Comparison of ENCODE assay signal across 16 mouse cellular contexts in the genomic region with DNA sequence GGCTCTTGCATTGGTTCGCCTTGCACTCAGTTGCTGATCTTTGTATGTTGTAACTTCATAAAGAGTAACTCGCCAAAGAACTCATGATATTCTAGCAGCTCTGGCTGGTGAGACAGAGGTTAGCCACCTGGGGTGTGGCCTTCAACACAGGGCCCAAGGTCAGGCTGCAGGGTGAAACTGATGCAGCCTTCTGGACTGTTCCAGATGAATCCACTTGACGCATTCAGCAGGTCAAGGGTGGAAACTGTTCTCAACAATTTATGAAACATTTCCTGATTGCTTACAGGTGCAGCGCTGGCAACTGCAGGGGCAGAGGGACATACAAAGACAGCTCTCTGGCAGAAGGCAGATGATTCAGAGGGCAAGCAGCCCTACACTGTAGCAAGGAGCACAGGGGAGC. TPM values are rescaled to one million over a fixed set of nuclear protein-coding genes. Genes with fewer than 3 reads are reported as not detected.
DNase-seq lines count a peak whose midpoint lies in the region; ATAC-seq and TF ChIP-seq lines count a peak whose summit lies in the region.
"Had no signal": no experiment of that assay in that cellular context is flagged by ENCODE, and none has a peak within 500 bp of the region (broad histone marks: within the 10 kb centered on the region; RNA-seq: fewer than 3 reads in every experiment).

No protein-coding gene starts in this region.

- peaks cover 60% of the 10 kb centered on the region for H3K36me3 ChIP-seq in hindbrain, embryonic 10.5 days
- H3K36me3 ChIP-seq in hindbrain, postnatal 0 days (ENCODE audit: insufficient read depth, low read length), result peaks cover 16% of the 10 kb centered on the region; the same call in 1 of the 2 replicates
- H3K36me3 ChIP-seq in forebrain, embryonic 11.5 days (ENCODE audit: control insufficient read depth, insufficient read depth, low read length), result peaks cover 3% of the 10 kb centered on the region; the same call in 1 of the 2 replicates
- H3K36me3 ChIP-seq in midbrain, embryonic 13.5 days, result peaks cover 44% of the 10 kb centered on the region

- no peak overlapping the region for H3K4me2 ChIP-seq in hindbrain, postnatal 0 days (ENCODE audit: low read depth, low read length)
- no peak overlapping the region for H3K4me2 ChIP-seq in forebrain, embryonic 11.5 days (ENCODE audit: low read depth, low read length, severe bottlenecking)
- H3K4me2 ChIP-seq in midbrain, embryonic 13.5 days (replicated peaks), result no peak overlapping the region
- H3K4me2 ChIP-seq: limb, embryonic 13.5 days had no signal

- H3K27me3 ChIP-seq in hindbrain, embryonic 10.5 days (ENCODE audit: insufficient read depth, poor library complexity, severe bottlenecking), result no peaks in the 10 kb centered on the region
- no peaks in the 10 kb centered on the region for H3K27me3 ChIP-seq in hindbrain, postnatal 0 days (ENCODE audit: insufficient read depth, low read length)
- no peaks in the 10 kb centered on the region for H3K27me3 ChIP-seq in forebrain, embryonic 11.5 days (ENCODE audit: control insufficient read depth, insufficient read depth, low read length)
- H3K27me3 ChIP-seq in midbrain, embryonic 13.5 days, result no peaks in the 10 kb centered on the region
- H3K27me3 ChIP-seq: limb, embryonic 13.5 days had no signal

- intact Hi-C loops in left cerebral cortex, postnatal 36 days (cut with DNase I), result no loop called here

- H3K9ac ChIP-seq in hindbrain, postnatal 0 days (replicated peaks; ENCODE audit: low read length), result no peak overlapping the region
- no peak overlapping the region for H3K9ac ChIP-seq in forebrain, embryonic 11.5 days (ENCODE audit: low read length)
- no peak overlapping the region for H3K9ac ChIP-seq in midbrain, embryonic 13.5 days (replicated peaks)
- H3K9ac ChIP-seq: limb, embryonic 13.5 days had no signal

- ATAC-seq in hindbrain, postnatal 0 days, result no peak
- no peak for ATAC-seq in forebrain, embryonic 11.5 days (replicated peaks; ENCODE audit: low FRiP score)
- ATAC-seq in midbrain, embryonic 13.5 days, result no peak

- peak overlapping the region; percentile 54 for H3K27ac ChIP-seq in hindbrain, embryonic 10.5 days
- no peak overlapping the region for H3K27ac ChIP-seq in hindbrain, postnatal 0 days
- 0 out of 2 replicates have a peak overlapping the region, but pooled peaks have one; percentile 34 for H3K27ac ChIP-seq in forebrain, embryonic 11.5 days (ENCODE audit: low read depth, low read length)
- peak overlapping the region; percentile 99 for H3K27ac ChIP-seq in midbrain, embryonic 13.5 days
- H3K27ac ChIP-seq: left cerebral cortex, adult 2 months; limb, embryonic 13.5 days had no signal

- TF ChIP-seq CTCF in hindbrain, postnatal 0 days (IDR thresholded peaks at IDR 0.05; ENCODE audit: low read depth), result no peak

- no peaks in the 10 kb centered on the region for H3K9me3 ChIP-seq in hindbrain, embryonic 10.5 days
- no peaks in the 10 kb centered on the region for H3K9me3 ChIP-seq in hindbrain, postnatal 0 days (ENCODE audit: low read length)
- H3K9me3 ChIP-seq in forebrain, embryonic 11.5 days (ENCODE audit: control insufficient read depth, low read length), result no peaks in the 10 kb centered on the region
- H3K9me3 ChIP-seq in midbrain, embryonic 13.5 days, result no peaks in the 10 kb centered on the region

- WGBS in hindbrain, embryonic 10.5 days, result 91% methylated on average over 4 of the region's 4 CpGs
- WGBS in hindbrain, postnatal 0 days, result 95% methylated on average over 4 of the region's 4 CpGs
- 93% methylated on average over 4 of the region's 4 CpGs for WGBS in forebrain, embryonic 11.5 days
- 94% methylated on average over 4 of the region's 4 CpGs for WGBS in midbrain, embryonic 13.5 days

- H3K4me3 ChIP-seq in hindbrain, embryonic 10.5 days, result no peak overlapping the region
- no peak overlapping the region for H3K4me3 ChIP-seq in hindbrain, postnatal 0 days (ENCODE audit: low read length)
- no peak overlapping the region for H3K4me3 ChIP-seq in forebrain, embryonic 11.5 days (ENCODE audit: low read depth, low read length)
- H3K4me3 ChIP-seq in midbrain, embryonic 13.5 days (replicated peaks), result no peak overlapping the region
- H3K4me3 ChIP-seq: left cerebral cortex, adult 2 months; limb, embryonic 13.5 days had no signal

- H3K4me1 ChIP-seq in hindbrain, embryonic 10.5 days (replicated peaks), result peaks cover 70% of the 10 kb centered on the region
- H3K4me1 ChIP-seq in hindbrain, postnatal 0 days (ENCODE audit: insufficient read depth, low read length), result peaks cover 36% of the 10 kb centered on the region
- peaks cover 38% of the 10 kb centered on the region for H3K4me1 ChIP-seq in forebrain, embryonic 11.5 days (replicated peaks; ENCODE audit: control insufficient read depth, insufficient read depth, low read length)
- peaks cover 80% of the 10 kb centered on the region for H3K4me1 ChIP-seq in midbrain, embryonic 13.5 days (replicated peaks)

- no peak for DNase-seq in hindbrain, embryonic 10.5 days (ENCODE audit: low spot score)
- DNase-seq in hindbrain, postnatal 0 days (ENCODE audit: low spot score), result no peak
- DNase-seq in 3T3-L1 (ENCODE audit: low read depth, low spot score), result peak; percentile 18
- no peak for DNase-seq in forebrain, embryonic 11.5 days (ENCODE audit: low spot score)
- DNase-seq in left cerebral cortex, postnatal 36 days (ENCODE audit: low spot score in 2 of 2), result no peak
- no peak for DNase-seq in cerebellum, adult 11 months
- no peak for DNase-seq in testis, postnatal 10 days (ENCODE audit: low spot score)
- DNase-seq: adrenal gland, postnatal 14 days; cerebellum, postnatal 25 days; heart, postnatal 14 days; lung, adult 2 months; retina, postnatal 1 day; spleen, adult 18-20 months had no signal

RNA-seq across cellular contexts. Expression of gene Coro1c, which starts 32.9 kb away (rescaled TPM):
- 248 and 258 TPM in 2 replicates for polyA plus RNA-seq in hindbrain, embryonic 10.5 days (2016; fragmentation: Nextera tagmentation; extraction: Ambion mirVana)
- 151 and 159 TPM in 2 replicates for total RNA-seq in hindbrain, postnatal 0 days (2014; rRNA removed)
- polyA plus RNA-seq in hindbrain, postnatal 0 days (2015; fragmentation: Nextera tagmentation; extraction: Ambion mirVana), result 140 and 149 TPM in 2 replicates
- 231 and 246 TPM in 2 replicates for polyA plus RNA-seq in forebrain, embryonic 11.5 days (2014; fragmentation: Nextera tagmentation; extraction: Ambion mirVana)
- 214 and 215 TPM in 2 replicates for polyA plus RNA-seq in midbrain, embryonic 13.5 days (2015; fragmentation: Nextera tagmentation; extraction: Ambion mirVana)
- total RNA-seq in left cerebral cortex, postnatal 36 days (2021), result 10 to 100 TPM; 73.7 to 87.8 TPM

RNA-seq across cellular contexts. Expression of gene Selplg, which starts 43.2 kb away (rescaled TPM):
- 1.3 and 1.7 TPM in 2 replicates for polyA plus RNA-seq in hindbrain, embryonic 10.5 days (2016; fragmentation: Nextera tagmentation; extraction: Ambion mirVana)
- total RNA-seq in hindbrain, postnatal 0 days (2014; rRNA removed), result 2.8 and 4.1 TPM in 2 replicates
- 1.8 and 2.2 TPM in 2 replicates for polyA plus RNA-seq in hindbrain, postnatal 0 days (2015; fragmentation: Nextera tagmentation; extraction: Ambion mirVana)
- polyA plus RNA-seq in forebrain, embryonic 11.5 days (2014; fragmentation: Nextera tagmentation; extraction: Ambion mirVana), result 0.67 and 1.4 TPM in 2 replicates
- 0.98 and 1.2 TPM in 2 replicates for polyA plus RNA-seq in midbrain, embryonic 13.5 days (2015; fragmentation: Nextera tagmentation; extraction: Ambion mirVana)
- 10 to 100 TPM; 29.3 to 32.2 TPM for total RNA-seq in left cerebral cortex, postnatal 36 days (2021)
